Mouse (Mus musculus) kidney, postnatal 10 days (tissue): ENCODE results near the gene Tas2r120.
"Not testable (repeated sequence)": the region's sequence is repeated elsewhere in the genome, so short reads cannot be mapped to it uniquely, and the experiment has no call there.

Source experiments
- DNase-seq: peaks from one replicate; pipeline ENCODE4 v3.0.0; 2021; ENCODE audit warnings: mixed read lengths

The Tas2r120 gene

DNA sequence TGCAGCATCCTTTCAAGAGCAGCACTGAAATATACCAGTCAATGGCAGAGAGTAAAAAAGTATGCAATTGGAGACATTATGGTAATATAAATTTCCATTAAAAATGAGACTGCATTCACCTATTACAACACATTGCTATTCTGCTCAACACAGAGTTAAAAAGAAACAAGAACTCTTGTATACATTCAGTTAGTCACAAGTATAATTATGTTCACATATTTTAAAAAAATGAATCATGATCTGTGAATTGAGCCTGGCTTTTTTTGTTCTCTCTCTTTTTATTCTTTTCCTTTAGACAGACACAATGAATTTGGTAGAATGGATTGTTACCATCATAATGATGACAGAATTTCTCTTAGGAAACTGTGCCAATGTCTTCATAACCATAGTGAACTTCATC is at the start of gene Tas2r120:
TSS of gene Tas2r120 (plus strand) at position 301 of the 400 bp plus-strand sequence.
- DNase-seq: no peak

DNA sequence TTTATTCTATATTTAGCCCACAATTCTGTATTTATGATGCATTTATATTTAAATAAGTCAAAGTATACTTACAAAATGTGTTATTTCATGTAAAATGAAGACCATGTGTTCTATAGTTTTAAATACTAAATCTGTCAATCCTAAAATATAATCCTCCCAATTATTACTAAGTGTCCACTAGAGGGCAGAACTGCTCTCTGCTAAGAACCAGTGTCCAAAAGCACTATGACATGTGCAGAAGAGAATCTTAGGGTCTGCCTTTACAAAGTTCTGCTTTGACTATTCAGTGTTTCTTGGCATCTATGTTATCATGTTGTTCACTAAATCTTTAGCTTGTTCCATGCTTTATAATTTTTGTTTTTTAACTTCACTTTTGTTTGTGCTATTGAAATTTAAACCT is 7.4 kb upstream of the Tas2r120 start:
- peak; percentile 6 for DNase-seq

DNA sequence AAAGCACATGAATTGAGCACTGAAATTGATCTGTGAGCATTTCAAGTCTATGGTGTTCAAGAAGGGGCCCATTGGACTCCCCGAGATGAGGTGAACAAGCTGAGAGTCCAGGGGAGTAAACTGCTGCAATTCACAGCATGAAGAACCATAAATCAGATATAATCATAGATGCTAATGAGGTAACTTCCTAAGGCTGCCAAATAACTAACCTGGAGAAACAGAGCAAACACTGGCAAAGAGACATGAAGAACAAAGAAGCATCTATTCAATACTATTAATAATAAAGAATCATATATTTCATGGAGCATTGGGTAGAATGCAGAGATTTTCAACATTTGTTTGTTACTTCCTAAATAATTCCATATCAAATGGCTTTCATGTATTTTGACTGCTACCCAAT is 5.3 kb upstream of the Tas2r120 start, which contains the start of gene A630073D07Rik:
TSS of gene A630073D07Rik (minus strand) at position 101 of the 400 bp plus-strand sequence.
- no peak for DNase-seq

DNA sequence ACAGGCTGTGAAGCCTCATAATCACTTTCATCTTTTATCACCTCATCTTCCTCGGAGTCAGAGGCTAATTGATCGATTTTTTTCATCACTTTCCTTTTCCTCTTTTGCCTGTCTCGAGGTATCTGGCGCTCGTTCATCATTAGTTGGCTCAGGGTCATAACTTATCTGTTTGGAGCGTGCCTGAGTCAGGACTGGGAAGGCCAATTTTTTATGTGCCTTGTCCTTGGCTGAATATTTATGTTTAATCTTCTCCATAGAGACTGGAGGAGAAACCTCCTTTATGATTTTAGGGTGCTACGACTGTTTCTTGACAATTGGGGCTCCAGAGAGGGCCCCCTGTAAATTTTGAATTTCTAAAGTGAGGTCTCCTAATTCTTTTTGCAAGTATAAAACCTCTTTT is 34.8 kb downstream of the Tas2r120 start:
- DNase-seq: not testable (repeated sequence)

DNA sequence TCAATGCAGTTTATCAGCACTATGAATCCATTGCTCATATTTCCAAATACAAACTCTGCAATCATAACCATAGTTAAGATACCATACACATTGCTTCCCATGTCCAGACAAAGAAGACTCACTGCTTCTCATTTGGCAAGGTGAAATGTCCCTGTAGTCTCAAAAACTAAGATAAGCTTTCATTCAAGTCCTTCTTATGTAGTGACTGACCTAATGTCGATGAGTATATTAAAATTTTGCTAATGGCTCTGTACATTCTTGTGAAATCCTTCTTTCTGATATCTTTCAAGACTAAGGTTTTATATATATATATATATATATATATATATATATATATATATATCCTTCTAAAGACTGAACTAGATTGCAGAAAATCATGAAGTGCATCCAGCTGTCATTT is 44.2 kb downstream of the Tas2r120 start, which contains the start of gene Tas2r121:
TSS of gene Tas2r121 (minus strand) at position 101 of the 400 bp plus-strand sequence.
- DNase-seq: no peak
